Mouse (Mus musculus): ENCODE measurements around the gene Tvp23b.

- TF ChIP-seq CTCF (IDR thresholded peaks at IDR 0.05; ENCODE audit: low read depth): no peak
- TF ChIP-seq EP300 (IDR thresholded peaks at IDR 0.05; ENCODE audit: low read depth): no peak
Measured at GRCm38 (mm10) chr11:62924091-62924761, 45.0 kb downstream of the Tvp23b start.

Data from liver, postnatal 0 days (tissue).